Mouse (Mus musculus) CH12.LX (cell line): ENCODE measurements around the gene Alk. TPM values are rescaled to one million over a fixed set of nuclear protein-coding genes. Genes with fewer than 3 reads are reported as not detected.

ENCODE experiments used
- DNase-seq: peaks from one replicate; pipeline ENCODE4 v3.0.0-alpha.2; 2013; ENCODE audit errors: extremely low read depth
- H3K27ac ChIP-seq: 2 replicates; pipeline ENCODE4 v1.5.1; 2012; ENCODE audit warnings: low read depth, mild to moderate bottlenecking, control low read depth, moderate library complexity; ENCODE audit not compliant: insufficient read depth
- H3K27me3 ChIP-seq: replicated peaks from 2 replicates; pipeline ENCODE3; 2012; ENCODE audit warnings: inconsistent platforms
- H3K36me3 ChIP-seq, 2 experiments: replicated peaks in 1 of 2; 2 replicates each; pipeline versions ENCODE3 to v1.6.1; 2012; ENCODE audit warnings: inconsistent platforms in 1 of 2, low read length in 1 of 2, mild to moderate bottlenecking in 1 of 2, mixed read lengths in 1 of 2, moderate library complexity in 1 of 2; ENCODE audit not compliant: control insufficient read depth in 1 of 2, insufficient read depth in 1 of 2
- H3K4me1 ChIP-seq, 2 experiments: 2 replicates each; pipeline ENCODE4 v1.6.1; 2012; ENCODE audit warnings: inconsistent platforms in 1 of 2, moderate library complexity in 1 of 2; ENCODE audit not compliant: insufficient read depth in 2 of 2, control insufficient read depth in 1 of 2
- H3K4me2 ChIP-seq: 2 replicates; pipeline ENCODE4 v1.6.1; 2012; ENCODE audit warnings: low read depth, mild to moderate bottlenecking, control low read depth; ENCODE audit not compliant: poor library complexity, insufficient read depth, severe bottlenecking
- H3K4me3 ChIP-seq, 3 experiments: fragments of 150-350 bp in 1 of 3; sonication (generic) in 1 of 3; replicated peaks in 1 of 3; 2 replicates each; pipeline versions ENCODE3 to v1.5.1; 2011 to 2012; ENCODE audit warnings: low read depth in 2 of 3, low read length in 2 of 3, mild to moderate bottlenecking in 2 of 3, moderate library complexity in 2 of 3, control low read depth in 1 of 3, improper control_type of control experiment in 1 of 3, inconsistent platforms in 1 of 3, mixed read lengths in 1 of 3; ENCODE audit not compliant: poor library complexity in 1 of 3
- H3K79me2 ChIP-seq: replicated peaks from 2 replicates; pipeline ENCODE4 v1.6.1; 2012; ENCODE audit warnings: mild to moderate bottlenecking, moderate library complexity; ENCODE audit not compliant: control insufficient read depth, poor library complexity, insufficient read depth, severe bottlenecking; ENCODE audit errors: extremely low read depth
- H3K9ac ChIP-seq: 2 replicates; pipeline ENCODE4 v1.6.1; 2012; ENCODE audit warnings: low read depth, mild to moderate bottlenecking, control low read depth, moderate library complexity; ENCODE audit not compliant: insufficient read depth
- H3K9me3 ChIP-seq: replicated peaks from 2 replicates; pipeline ENCODE3; 2012; ENCODE audit warnings: low read length, inconsistent platforms, mixed read lengths
- BHLHE40 ChIP-seq: IDR thresholded peaks from 2 replicates; pipeline ENCODE4 v1.6.1; 2011; ENCODE audit warnings: mild to moderate bottlenecking, low read depth, low read length, improper control_type of control experiment
- E2F4 ChIP-seq: IDR thresholded peaks from 2 replicates; pipeline ENCODE4 v1.6.1; 2011; ENCODE audit warnings: low read depth, low read length, improper control_type of control experiment; ENCODE audit not compliant: insufficient replicate concordance
- ELF1 ChIP-seq: IDR thresholded peaks from 2 replicates; pipeline ENCODE4 v1.6.1; 2014; ENCODE audit warnings: low read depth, mild to moderate bottlenecking, inconsistent platforms, low read length, improper control_type of control experiment
- EP300 ChIP-seq: IDR thresholded peaks from 2 replicates; pipeline ENCODE4 v1.6.1; 2011; ENCODE audit warnings: low read length, improper control_type of control experiment
- GABPA ChIP-seq: IDR thresholded peaks from 2 replicates; pipeline ENCODE4 v1.6.1; 2012; ENCODE audit warnings: low read depth, low read length, improper control_type of control experiment, inconsistent platforms; ENCODE audit not compliant: insufficient replicate concordance
- JUN ChIP-seq: IDR thresholded peaks from 2 replicates; pipeline ENCODE4 v1.6.1; 2011; ENCODE audit warnings: low read depth, mild to moderate bottlenecking, low read length, improper control_type of control experiment, moderate library complexity; ENCODE audit not compliant: insufficient read depth
- KAT2A ChIP-seq: IDR thresholded peaks from 2 replicates; pipeline ENCODE4 v1.6.1; 2012; ENCODE audit warnings: low read length, improper control_type of control experiment, inconsistent platforms; ENCODE audit not compliant: insufficient replicate concordance
- MAFK ChIP-seq: IDR thresholded peaks from 2 replicates; pipeline ENCODE4 v1.6.1; 2011; ENCODE audit warnings: low read length, improper control_type of control experiment; ENCODE audit not compliant: insufficient replicate concordance
- MAX ChIP-seq: IDR thresholded peaks from 2 replicates; pipeline ENCODE4 v1.6.1; 2011; ENCODE audit warnings: low read length, improper control_type of control experiment
- MEF2A ChIP-seq: IDR thresholded peaks from 2 replicates; pipeline ENCODE4 v1.6.1; 2014; ENCODE audit warnings: low read depth, mild to moderate bottlenecking, inconsistent platforms, low read length, improper control_type of control experiment, borderline replicate concordance
- MXI1 ChIP-seq: IDR thresholded peaks from 2 replicates; pipeline ENCODE4 v1.6.1; 2011; ENCODE audit warnings: mild to moderate bottlenecking, low read depth, low read length, improper control_type of control experiment
- NELFE ChIP-seq: IDR thresholded peaks from 2 replicates; pipeline ENCODE4 v1.6.1; 2011; ENCODE audit warnings: low read depth, low read length, improper control_type of control experiment
- NRF1 ChIP-seq: IDR thresholded peaks from 2 replicates; pipeline ENCODE4 v1.6.1; 2014; ENCODE audit warnings: low read depth, mild to moderate bottlenecking, inconsistent platforms, low read length, improper control_type of control experiment, moderate library complexity
- PAX5 ChIP-seq: IDR thresholded peaks from 2 replicates; pipeline ENCODE4 v1.6.1; 2012; ENCODE audit warnings: low read length, inconsistent platforms, mixed read lengths
- POLR2AphosphoS2 ChIP-seq: IDR thresholded peaks from 2 replicates; pipeline ENCODE4 v1.6.1; 2011; ENCODE audit warnings: low read depth, low read length, improper control_type of control experiment
- RCOR1 ChIP-seq: conservative IDR thresholded peaks from 2 replicates; pipeline ENCODE4 v1.6.1; 2012; ENCODE audit warnings: low read depth, mild to moderate bottlenecking, inconsistent platforms, low read length, improper control_type of control experiment
- SIN3A ChIP-seq: IDR thresholded peaks from 2 replicates; pipeline ENCODE4 v1.6.1; 2012; ENCODE audit warnings: low read length, improper control_type of control experiment, inconsistent platforms
- USF1 ChIP-seq: IDR thresholded peaks from 2 replicates; pipeline ENCODE4 v1.6.1; 2014; ENCODE audit warnings: low read depth, mild to moderate bottlenecking, inconsistent platforms, low read length, improper control_type of control experiment
- ZC3H11A ChIP-seq: IDR thresholded peaks from 2 replicates; pipeline ENCODE4 v1.6.1; 2012; ENCODE audit warnings: low read depth, mild to moderate bottlenecking, inconsistent platforms, low read length, improper control_type of control experiment
- ZKSCAN1 ChIP-seq: IDR thresholded peaks from 2 replicates; pipeline ENCODE4 v1.6.1; 2012; ENCODE audit warnings: low read depth, inconsistent platforms, low read length, improper control_type of control experiment, borderline replicate concordance
- ZNF384 ChIP-seq: IDR thresholded peaks from 2 replicates; pipeline ENCODE4 v1.6.1; 2012; ENCODE audit warnings: low read depth, low read length, improper control_type of control experiment, inconsistent platforms
- dilution Hi-C: fragments of 300-500 bp; cut with MboI; formaldehyde crosslinking; loops from 2 replicates; pipeline ENCODE4 v1.14.3; 2020; ENCODE audit warnings: low sequenced_read_pairs; ENCODE audit not compliant: extremely low pct_unique_long_range_greater_than_20kb, extremely low pct_ligation_motif_present
- in situ Hi-C: fragments of 300-500 bp; cut with MboI; formaldehyde crosslinking; loops from 3 replicates; pipeline ENCODE4 v1.14.3; 2019; ENCODE audit warnings: low sequenced_read_pairs, low pct_ligation_motif_present, low pct_unique_long_range_greater_than_20kb, mixed read lengths
- polyA plus RNA-seq: library from polyadenylated mRNA; unstranded; fragments of >175 nt; gene quantifications from 2 replicates; pipeline ENCODE4 v1.2.1, GENCODE M21; 2012; ENCODE audit warnings: low read depth; ENCODE audit not compliant: insufficient read length
- total RNA-seq, 2 experiments: library from RNA; depleted of rRNA; stranded (reverse); fragments of 300-350 nt in 1 of 2; fragments of >200 nt in 1 of 2; gene quantifications; 2 replicates each; pipeline ENCODE4 v1.2.3; 2012 to 2014

Alk gene
- total and polyA plus RNA-seq, 3 experiments, result 0.38 to 0.63 (median 0.44) TPM

GRCm38 (mm10) chr17:71942052-71942451, 662.4 kb downstream of the Alk start:
- H3K9me3 ChIP-seq, result no peaks in the 10 kb centered on the region
- in situ Hi-C loops, result loop anchor here (25.0 kb wide), 1 partner anchor 570 kb away; no protein-coding TSS in a partner anchor
- H3K79me2 ChIP-seq, result no peaks in the 10 kb centered on the region
- H3K4me1 ChIP-seq, result peaks cover 0 to 21% of the 10 kb centered on the region in 2 experiments; a peak in 3 of 4 replicates
- no peak overlapping the region for H3K4me2 ChIP-seq
- H3K36me3 ChIP-seq, result no peaks in the 10 kb centered on the region
- dilution Hi-C loops, result no loop called here
- H3K27ac ChIP-seq, result no peak overlapping the region
- no peaks in the 10 kb centered on the region for H3K27me3 ChIP-seq
- TF ChIP-seq ZC3H11A, result no peak
- no peak for TF ChIP-seq EP300
- H3K9ac ChIP-seq, result no peak overlapping the region
- DNase-seq, result no peak
- H3K4me3 ChIP-seq, result no peak overlapping the region

DNA sequence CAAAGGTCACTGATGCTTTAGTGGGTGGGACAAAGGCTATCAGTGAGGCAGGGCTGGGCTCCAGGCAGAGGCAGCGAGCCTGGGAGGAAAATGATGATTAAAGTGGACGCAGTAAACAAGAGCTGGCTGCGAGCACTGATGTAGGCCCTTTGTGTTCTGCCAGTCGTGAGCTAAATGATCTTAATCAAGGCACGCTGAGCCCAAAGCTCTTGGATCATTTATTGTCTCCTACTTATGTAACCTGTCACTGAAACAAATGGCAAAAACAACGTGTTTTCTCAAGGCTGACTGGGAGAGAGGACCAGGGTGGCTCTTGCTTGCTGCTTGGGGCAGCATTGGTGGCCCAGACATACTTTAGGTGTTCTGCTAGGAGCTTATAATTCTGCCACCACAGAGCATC, 663.0 kb downstream of the Alk start:
- no peaks in the 10 kb centered on the region for H3K27me3 ChIP-seq
- no peak overlapping the region for H3K9ac ChIP-seq
- H3K36me3 ChIP-seq, result no peaks in the 10 kb centered on the region
- no peak for DNase-seq
- peaks cover 0 to 21% of the 10 kb centered on the region in 2 experiments; a peak in 3 of 4 replicates for H3K4me1 ChIP-seq
- no peak overlapping the region for H3K4me3 ChIP-seq
- dilution Hi-C loops (no loop called here), in situ Hi-C loops (loop anchor here (25.0 kb wide), 1 partner anchor 571 kb away; no protein-coding TSS in a partner anchor)
- no peaks in the 10 kb centered on the region for H3K79me2 ChIP-seq
- no peak for TF ChIP-seq ZC3H11A
- no peak for TF ChIP-seq NRF1
- TF ChIP-seq MXI1, result no peak
- no peak for TF ChIP-seq BHLHE40
- TF ChIP-seq ELF1, result no peak
- no peak for TF ChIP-seq SIN3A
- no peak for TF ChIP-seq USF1
- TF ChIP-seq JUN, result no peak
- TF ChIP-seq ZKSCAN1, result no peak
- TF ChIP-seq MAFK, result no peak
- no peak for TF ChIP-seq RCOR1
- no peak for TF ChIP-seq ZNF384
- no peak overlapping the region for H3K27ac ChIP-seq
- no peaks in the 10 kb centered on the region for H3K9me3 ChIP-seq
- no peak overlapping the region for H3K4me2 ChIP-seq

- H3K27ac ChIP-seq, result no peak overlapping the region
- H3K79me2 ChIP-seq, result no peaks in the 10 kb centered on the region
- in situ Hi-C loops (loop anchor here (25.0 kb wide), 1 partner anchor 576 kb away; no protein-coding TSS in a partner anchor), dilution Hi-C loops (no loop called here)
- no peak overlapping the region for H3K9ac ChIP-seq
- DNase-seq, result no peak
- H3K4me2 ChIP-seq, result no peak overlapping the region
- TF ChIP-seq MAX (no peak), E2F4 (no peak), EP300 (no peak), GABPA (no peak), NELFE (no peak), ELF1 (no peak), USF1 (no peak), MXI1 (no peak), PAX5 (no peak), MEF2A (no peak), MAFK (no peak), POLR2AphosphoS2 (no peak), KAT2A (no peak), ZKSCAN1 (no peak)
- no peaks in the 10 kb centered on the region for H3K9me3 ChIP-seq
- peaks cover 0 to 21% of the 10 kb centered on the region in 2 experiments; a peak in 2 of 4 replicates for H3K4me1 ChIP-seq
- H3K36me3 ChIP-seq, result no peaks in the 10 kb centered on the region
- no peaks in the 10 kb centered on the region for H3K27me3 ChIP-seq
- no peak overlapping the region for H3K4me3 ChIP-seq
Measured at GRCm38 (mm10) chr17:71936681-71937080, 667.7 kb downstream of the Alk start.
